Mouse (Mus musculus) gastrocnemius, adult 2 months (tissue): ENCODE results near the gene Zfyve16. TPM values are rescaled to one million over a fixed set of nuclear protein-coding genes. Genes with fewer than 3 reads are reported as not detected.

Experiments
- DNase-seq: peaks from one replicate; pipeline ENCODE4 v3.0.0; 2022
- H3K27ac ChIP-seq: fragments of 200-600 bp; 2 replicates; pipeline ENCODE4 v1.8.1; 2022; ENCODE audit warnings: mild to moderate bottlenecking
- H3K4me3 ChIP-seq: fragments of 200-600 bp; 2 replicates; pipeline ENCODE4 v1.8.1; 2022; ENCODE audit warnings: mild to moderate bottlenecking, moderate library complexity
- CTCF ChIP-seq: fragments of 200-600 bp; IDR thresholded peaks from 2 replicates; pipeline ENCODE4 v1.8.1; 2022; ENCODE audit warnings: antibody characterized with exemption, mild to moderate bottlenecking, moderate library complexity
- intact Hi-C: fragments of 180-260 bp; cut with DNase I; formaldehyde crosslinking; loops from one replicate; pipeline ENCODE4 v1.15.1; 2025
- total RNA-seq, 2 experiments: library from RNA; stranded (reverse); gene quantifications; 2 replicates each; pipeline ENCODE4 v1.2.3; 2021

Zfyve16 gene
- total RNA-seq, 2 experiments from 2014 or later: 6.5 to 8.4 TPM

DNA sequence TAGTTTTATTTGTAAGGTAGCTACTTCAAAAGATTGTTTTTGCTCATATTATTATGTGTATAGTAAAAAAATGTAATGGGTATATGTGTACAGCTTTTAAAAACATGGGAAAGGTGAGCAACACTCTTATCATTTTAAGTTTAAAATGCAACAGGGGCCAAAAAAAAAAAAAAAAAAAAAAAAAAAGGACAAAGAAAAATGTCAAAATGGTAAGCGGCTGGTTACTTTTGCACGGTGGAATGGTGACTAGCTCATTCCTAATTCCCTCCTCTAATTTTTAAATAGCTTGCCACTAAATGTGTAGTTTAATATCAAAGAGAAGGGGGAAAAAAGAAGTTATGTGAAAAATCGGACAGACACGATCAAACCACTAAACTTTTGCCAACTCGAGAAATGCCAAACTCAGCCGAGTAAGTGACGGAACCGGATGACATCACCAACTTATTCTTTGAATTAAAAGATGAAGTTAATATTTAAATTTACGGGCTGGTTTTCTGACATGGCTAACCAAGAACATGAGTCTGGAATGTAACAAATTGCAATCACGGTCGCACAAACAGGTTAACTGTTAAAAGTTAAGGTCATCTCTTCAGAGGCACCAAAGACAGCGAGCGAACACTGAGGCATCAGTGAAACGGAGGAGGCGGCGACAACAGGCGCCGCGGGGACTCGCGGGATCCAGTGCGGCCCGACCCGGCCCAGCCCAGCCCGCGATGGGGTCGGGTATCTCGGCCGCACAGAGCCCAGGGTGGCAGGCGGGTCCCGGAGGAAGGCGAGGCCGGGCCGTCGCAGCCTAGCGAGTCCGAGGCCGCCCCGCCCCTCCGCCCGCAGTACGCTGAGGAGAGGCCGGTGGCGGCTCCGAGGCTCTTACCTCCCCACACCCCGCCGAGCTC, 594 bp downstream of the Zfyve16 start:
- H3K4me3 ChIP-seq: peak overlapping the region; percentile 82
- DNase-seq: no peak
- H3K27ac ChIP-seq: peak overlapping the region; percentile 91
- no peak for TF ChIP-seq CTCF
- intact Hi-C loops: loop anchor here (5.0 kb wide), 1 partner anchor 178 kb away; the partner anchor contains the start of gene Dhfr

DNA sequence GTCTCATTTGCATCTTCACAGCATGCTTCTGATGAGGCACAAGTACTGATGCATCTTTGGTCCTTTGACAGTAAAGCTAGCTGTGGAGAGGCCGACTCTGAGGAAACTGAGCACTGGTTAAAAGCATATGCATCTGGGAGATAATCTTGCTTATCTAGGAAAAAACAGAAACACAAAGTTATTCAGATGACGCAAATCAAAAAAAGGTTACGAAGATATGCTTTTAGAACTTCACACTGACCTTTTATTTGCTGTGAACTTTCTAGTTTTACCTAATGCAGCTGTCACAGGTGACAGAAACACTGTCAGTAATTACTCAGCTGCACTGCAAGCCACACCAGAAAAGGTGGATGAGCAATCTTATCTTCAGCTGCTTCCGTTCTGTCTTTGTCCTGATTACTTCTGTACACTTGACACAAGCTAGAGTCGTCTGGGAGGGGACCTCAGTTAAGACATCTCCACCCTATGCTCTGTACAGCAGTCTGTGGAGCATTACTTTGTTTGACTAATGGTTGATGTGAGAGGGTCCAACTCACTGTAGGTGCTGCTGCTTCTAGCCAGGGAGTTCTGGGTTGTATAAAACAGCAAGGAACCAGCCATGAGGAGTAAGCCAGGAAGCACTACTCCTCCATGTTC, 7.4 kb downstream of the Zfyve16 start:
- Histone ChIP-seq H3K27ac (no peak overlapping the region), H3K4me3 (no peak overlapping the region)
- DNase-seq: no peak
- TF ChIP-seq CTCF: no peak
- intact Hi-C loops: no loop called here

DNA sequence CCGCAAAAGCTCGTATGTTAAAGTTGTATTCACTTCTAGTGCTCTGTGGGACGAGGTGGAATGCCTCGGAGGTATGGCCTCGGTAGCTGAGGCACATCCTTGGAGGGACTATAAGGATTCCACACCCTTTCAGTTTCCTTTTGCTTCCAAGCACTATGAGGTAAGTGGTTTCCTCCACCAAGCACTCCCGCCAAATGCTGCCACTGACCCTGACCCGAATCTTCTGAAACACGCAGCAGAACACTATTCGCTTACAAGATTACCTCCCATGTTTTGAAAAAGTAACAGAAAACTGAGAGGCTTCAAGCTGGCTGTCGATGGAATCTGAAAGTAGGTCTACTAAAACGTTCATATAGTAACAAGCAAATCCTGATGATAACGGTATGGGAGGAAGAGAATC, 25.8 kb downstream of the Zfyve16 start:
- no peak overlapping the region for H3K27ac ChIP-seq
- no peak for TF ChIP-seq CTCF
- DNase-seq: no peak
- intact Hi-C loops: no loop called here
- no peak overlapping the region for H3K4me3 ChIP-seq

DNA sequence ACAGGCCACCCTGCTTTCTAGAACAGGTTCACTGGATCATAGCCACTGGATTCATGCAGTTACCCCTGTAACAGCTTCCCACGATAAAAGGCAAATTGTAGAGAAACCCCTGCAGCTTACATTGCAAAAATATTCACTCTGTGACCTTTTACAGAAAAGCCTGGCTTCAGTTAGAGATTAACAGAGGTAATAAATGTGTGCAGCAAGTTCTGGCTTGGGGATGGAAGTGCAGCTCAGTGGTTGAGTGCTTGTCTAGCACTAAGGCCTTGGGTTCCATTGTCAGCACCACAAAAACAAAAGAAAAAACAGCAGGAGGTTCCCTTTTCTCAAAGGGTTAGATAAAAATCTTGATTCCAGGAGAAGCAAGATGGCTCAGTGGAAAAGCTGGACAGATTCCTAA, 38.7 kb downstream of the Zfyve16 start:
- Histone ChIP-seq H3K27ac (no peak overlapping the region), H3K4me3 (no peak overlapping the region)
- TF ChIP-seq CTCF: no peak
- intact Hi-C loops: no loop called here
- DNase-seq: no peak

DNA sequence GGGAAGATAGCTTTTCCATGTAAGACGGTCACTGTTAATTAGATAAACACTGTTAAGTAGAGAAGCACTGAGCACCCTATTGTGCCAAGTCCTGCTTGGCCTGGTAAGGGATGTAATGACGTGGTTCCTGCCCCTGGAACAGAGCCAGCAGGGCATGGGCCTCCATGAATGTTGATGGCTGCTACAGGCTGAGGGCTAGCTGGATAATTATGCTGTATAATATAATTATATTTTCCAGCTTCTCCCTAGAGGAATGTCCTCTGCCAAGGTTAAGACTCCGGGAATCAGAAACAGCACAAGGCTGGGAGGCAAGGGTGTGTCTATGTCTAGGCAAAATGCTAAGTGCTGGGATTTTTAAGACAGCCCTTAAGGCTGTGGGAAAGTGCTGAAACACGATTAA, 39.9 kb downstream of the Zfyve16 start:
- Histone ChIP-seq H3K4me3 (no peak overlapping the region), H3K27ac (no peak overlapping the region)
- DNase-seq: peak; percentile 32
- intact Hi-C loops: no loop called here
- TF ChIP-seq CTCF: no peak

DNA sequence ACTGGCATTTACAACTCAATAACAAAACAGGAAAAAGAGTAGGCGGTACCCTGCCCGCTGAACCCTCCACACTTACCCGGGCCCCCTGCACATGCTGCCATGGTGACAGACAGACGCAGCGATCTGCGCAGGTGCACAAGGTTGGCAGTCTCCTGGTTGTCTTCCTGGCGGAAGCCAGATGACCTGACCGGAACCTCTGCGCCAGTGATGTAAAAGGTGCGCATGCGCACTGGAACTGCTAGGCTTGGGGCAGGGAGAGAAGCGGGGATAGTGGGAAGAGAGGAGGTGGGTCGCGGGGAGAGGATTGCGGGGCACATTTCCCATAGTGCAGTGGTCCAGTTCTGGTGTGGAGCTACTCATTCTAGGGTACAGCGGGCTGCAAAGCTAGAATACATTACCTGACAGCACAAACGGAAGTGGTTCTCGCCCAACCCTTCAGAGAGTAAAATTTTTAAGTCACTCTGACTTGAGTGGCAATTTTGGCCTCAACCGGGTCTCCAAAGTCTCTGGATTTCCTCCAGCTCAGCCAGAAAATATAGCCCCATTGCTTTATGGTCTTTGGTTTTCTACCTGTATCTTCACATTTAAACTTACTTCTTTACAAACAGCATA, 46.7 kb downstream of the Zfyve16 start, which contains the start of gene Fam151b:
Fam151b (minus strand) TSS at position 164 of the 612 bp plus-strand sequence.
- intact Hi-C loops: loop anchor here (2.0 to 5.0 kb wide), 2 partner anchors 129 to 577 kb away; partner anchors contain the start of genes Dhfr and Msh3
- H3K27ac ChIP-seq: peak within 1 kb of the TSS; percentile 82
- peak within 1 kb of the TSS; percentile 75 for H3K4me3 ChIP-seq
- no peak for TF ChIP-seq CTCF
- DNase-seq: peak; percentile 92

DNA sequence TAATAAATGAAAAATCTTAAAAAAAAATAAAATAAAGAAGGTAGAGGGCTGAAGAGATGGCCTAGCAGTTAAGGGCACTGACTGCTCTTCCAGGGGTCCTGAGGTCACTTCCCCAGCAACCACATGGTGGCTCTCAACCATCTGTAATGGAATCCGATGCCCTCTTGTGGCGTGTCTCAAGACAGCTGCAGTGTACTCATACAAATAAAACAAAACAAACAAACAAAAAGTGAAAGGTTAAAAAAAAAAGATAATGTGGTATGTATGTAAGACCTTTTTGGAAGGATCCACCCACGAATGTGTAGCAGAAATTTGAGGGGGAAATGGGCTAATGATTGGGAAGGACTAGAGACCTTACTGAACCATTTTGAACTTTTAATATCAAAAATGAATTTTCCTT, 47.3 kb downstream of the Zfyve16 start:
- DNase-seq: peak; percentile 45
- Histone ChIP-seq H3K4me3 (peak overlapping the region; percentile 75), H3K27ac (peak overlapping the region; percentile 82)
- intact Hi-C loops: loop anchor here (2.0 to 5.0 kb wide), 2 partner anchors 129 to 576 kb away; partner anchors contain the start of genes Dhfr and Msh3
- TF ChIP-seq CTCF: peak; percentile 66

DNA sequence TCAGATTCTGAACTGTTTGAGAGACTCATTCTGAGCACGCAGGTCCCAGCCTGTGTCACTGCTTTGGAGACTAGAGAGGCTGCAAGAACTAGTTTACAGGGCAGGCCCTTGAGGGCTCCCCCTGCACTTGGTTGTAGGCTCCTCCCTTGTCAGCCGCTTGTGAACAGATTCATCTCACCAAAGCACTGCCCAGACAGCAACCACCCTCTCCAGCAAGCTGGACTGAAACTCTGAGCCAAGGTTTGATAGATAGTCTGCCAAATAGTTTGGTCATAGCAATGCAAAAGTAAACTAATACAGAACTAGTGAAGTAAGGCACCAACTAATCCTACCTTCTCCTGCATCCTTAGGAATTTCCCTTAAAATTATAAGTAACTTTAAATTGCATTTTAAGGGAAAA, 60.5 kb downstream of the Zfyve16 start:
- DNase-seq: no peak
- no peak for TF ChIP-seq CTCF
- H3K4me3 ChIP-seq: no peak overlapping the region
- H3K27ac ChIP-seq: no peak overlapping the region
- intact Hi-C loops: no loop called here

DNA sequence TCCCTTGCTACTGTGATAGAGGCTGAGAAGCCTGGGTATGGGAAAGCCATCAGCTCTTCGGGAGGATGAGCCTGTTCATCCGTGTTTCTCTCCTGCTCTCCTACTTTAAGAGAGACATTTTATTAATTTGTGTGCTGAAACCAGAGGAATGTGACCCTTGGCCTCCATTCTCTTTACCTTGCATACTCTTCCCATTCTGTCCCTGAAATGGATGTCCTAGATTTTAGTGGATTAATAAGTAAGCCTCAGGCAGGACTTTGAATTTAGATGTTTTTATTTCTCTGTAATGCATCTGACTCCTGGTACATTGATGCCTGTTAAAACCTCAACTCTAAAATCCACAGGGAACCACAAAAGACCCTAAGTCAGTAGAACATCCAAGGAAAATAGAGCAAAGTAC, 61.3 kb downstream of the Zfyve16 start:
- TF ChIP-seq CTCF: no peak
- Histone ChIP-seq H3K27ac (no peak overlapping the region), H3K4me3 (no peak overlapping the region)
- intact Hi-C loops: no loop called here
- DNase-seq: no peak

DNA sequence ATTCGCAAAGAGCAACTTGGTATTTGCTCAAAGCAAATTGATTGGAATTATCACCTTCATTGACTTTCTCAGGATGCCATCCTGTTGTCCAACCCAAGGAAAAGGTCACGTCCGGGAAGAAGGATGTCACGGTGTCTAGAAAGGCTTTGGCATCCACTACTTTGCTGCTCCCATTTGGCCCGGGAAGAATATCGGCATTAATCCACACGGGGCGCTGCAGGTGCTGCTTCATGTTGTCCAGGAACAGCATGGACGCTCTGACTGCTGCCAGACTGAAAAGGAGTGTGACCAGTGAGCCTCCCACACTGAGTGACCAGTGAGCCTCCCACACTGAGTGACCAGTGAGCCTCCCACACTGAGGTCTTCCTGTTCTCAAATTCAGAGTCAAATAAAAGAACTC, 62.8 kb downstream of the Zfyve16 start:
- Histone ChIP-seq H3K27ac (no peak overlapping the region), H3K4me3 (no peak overlapping the region)
- TF ChIP-seq CTCF: no peak
- intact Hi-C loops: no loop called here
- DNase-seq: no peak

DNA sequence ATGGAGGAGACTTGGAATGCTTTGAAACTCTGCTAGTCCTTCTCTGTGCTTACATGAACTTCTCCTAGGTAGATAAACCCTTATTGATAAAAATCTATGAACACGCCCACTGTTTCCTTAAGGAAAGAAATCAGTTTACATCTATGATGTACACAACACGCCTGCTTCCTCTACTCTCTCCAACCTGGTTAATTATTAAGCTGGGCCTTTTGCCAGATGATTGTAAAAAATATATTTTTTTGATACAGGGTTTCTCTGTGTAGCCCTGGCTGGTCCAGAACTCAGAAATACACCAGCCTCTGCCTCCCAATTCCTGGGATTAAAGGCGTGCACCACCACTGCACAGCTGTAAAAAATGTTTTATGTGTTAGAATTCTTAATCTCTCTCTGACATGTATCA, 66.0 kb downstream of the Zfyve16 start:
- no peak overlapping the region for H3K4me3 ChIP-seq
- intact Hi-C loops: no loop called here
- TF ChIP-seq CTCF: no peak
- no peak for DNase-seq
- H3K27ac ChIP-seq: no peak overlapping the region

DNA sequence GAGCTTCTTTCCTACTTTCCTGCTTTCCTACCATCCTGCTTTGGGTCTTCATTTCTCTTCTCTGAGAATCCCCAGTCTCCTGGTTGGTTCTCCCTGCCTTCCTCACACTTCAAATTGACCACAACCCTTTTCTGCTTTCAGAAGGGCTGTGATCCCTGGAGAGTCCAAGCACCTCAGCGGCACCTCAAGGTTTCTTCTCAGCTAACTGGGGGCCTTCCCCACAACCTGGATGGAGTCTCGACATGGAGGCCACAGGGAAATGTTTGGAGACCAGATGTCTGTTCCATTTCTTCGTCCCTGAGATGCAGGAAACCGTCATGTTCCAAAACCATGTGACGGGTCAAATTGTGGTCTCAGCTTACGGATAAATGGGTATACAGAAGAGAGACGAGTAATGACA, 83.8 kb downstream of the Zfyve16 start:
- intact Hi-C loops: no loop called here
- no peak for DNase-seq
- TF ChIP-seq CTCF: no peak
- Histone ChIP-seq H3K4me3 (no peak overlapping the region), H3K27ac (no peak overlapping the region)

DNA sequence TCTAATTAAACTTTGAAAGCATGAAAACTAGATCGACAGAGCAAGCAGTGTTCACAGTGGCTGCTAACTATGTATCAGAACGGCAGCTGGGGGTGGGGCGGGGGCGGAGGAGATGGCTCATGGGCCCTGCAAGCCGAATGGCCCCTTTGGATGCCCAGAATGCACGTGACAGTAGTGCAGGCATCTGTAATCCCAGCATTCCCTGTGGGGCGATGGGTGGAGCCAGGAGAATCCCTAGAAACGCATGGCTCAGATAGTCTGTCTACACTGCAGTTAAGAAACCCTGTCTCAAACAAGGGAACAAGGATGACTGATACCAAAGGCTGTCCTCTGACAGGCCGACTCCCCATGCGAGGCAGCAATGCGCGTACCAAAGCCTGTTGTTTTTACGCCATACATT, 90.4 kb downstream of the Zfyve16 start:
- TF ChIP-seq CTCF: no peak
- H3K4me3 ChIP-seq: no peak overlapping the region
- intact Hi-C loops: no loop called here
- DNase-seq: no peak
- no peak overlapping the region for H3K27ac ChIP-seq
